Mouse (Mus musculus) CD4-positive helper T cell, adult 2 months (primary cell): ENCODE measurements around the gene Frmpd2.
"Not testable (repeated sequence)": the region's sequence is repeated elsewhere in the genome, so short reads cannot be mapped to it uniquely, and the experiment has no call there.

ENCODE experiments used
- DNase-seq: peaks from one replicate; pipeline ENCODE4 v3.0.0-alpha.2; 2012; ENCODE audit warnings: low read depth, missing footprints, low spot score

Frmpd2 gene

GRCm38 (mm10) chr14:33471331-33471730, at the start of gene Frmpd2:
Gene Frmpd2 (plus strand): TSS chr14:33471696.
- DNase-seq, result no peak

GRCm38 (mm10) chr14:33423003-33423402, 48.5 kb upstream of the Frmpd2 start:
- DNase-seq, result no peak

- no peak for DNase-seq
Measured at GRCm38 (mm10) chr14:33424124-33424523, 47.4 kb upstream of the Frmpd2 start.

- not testable (repeated sequence) for DNase-seq
Measured at GRCm38 (mm10) chr14:33432485-33432884, 39.0 kb upstream of the Frmpd2 start.

DNA sequence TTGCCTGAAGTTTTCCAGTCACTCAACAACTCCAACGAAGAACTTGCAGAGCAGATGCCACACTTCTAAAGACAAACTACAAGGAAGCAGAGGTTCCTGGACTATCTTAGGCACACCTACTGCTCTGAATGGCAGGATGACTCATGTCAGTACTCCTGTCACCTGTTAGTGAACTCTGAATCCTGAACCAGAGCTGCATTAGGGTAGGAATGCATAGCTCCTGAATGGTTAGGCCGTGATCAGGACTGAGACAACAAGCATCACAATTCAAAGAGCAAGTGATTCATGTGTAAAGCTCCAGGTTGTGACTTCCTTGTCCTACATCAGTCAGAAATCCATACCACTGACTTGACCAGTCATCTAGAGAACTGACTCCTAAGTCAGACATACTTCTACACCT, 27.7 kb upstream of the Frmpd2 start:
- peak; percentile 25 for DNase-seq

DNA sequence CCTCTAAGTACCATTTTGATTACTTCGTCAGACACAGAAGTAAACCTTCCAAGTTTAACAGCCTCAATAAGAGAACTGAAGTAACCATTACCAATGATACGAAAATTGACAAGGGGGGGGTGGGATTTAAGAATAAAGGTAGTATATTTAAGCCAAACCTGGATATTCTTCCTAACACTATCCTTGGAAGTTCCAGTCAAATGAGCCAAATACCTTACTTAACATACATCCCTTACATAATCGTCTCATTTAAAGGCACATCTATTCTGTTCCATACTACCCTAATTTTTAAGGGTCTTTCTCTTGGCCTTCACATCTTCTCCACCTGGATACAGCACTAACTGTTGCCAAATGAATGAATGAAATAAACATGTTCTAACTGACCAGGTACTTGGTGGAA, 25.5 kb upstream of the Frmpd2 start:
- DNase-seq, result no peak

DNA sequence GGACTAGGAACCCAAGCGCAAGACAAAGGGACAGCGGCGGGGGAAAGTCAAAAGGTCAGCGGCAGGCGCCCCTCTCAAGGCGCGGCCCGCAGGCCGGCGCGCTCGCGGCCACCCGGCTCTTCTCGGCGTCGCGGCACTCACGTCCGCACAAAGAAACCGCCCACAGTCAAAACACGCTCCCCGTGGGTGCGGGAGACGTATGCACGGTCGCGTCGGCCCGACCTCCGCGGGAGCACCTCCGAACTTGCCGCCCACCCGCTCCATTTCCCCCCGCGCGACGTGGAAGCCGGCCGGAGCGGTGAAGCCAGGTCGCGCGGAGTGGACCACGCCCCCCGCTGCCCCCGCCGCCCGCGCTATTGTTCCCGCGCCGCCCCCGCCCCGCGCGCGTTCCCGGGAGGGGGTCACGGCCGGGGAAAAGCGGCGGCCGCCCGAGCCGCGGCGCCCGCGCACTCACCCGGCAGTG, 24.9 kb upstream of the Frmpd2 start:
- no peak for DNase-seq

GRCm38 (mm10) chr14:33447027-33447569, 24.4 kb upstream of the Frmpd2 start, which contains the start of gene Mapk8:
Gene Mapk8 (minus strand): TSS chr14:33447158.
- peak; percentile 97 for DNase-seq

DNA sequence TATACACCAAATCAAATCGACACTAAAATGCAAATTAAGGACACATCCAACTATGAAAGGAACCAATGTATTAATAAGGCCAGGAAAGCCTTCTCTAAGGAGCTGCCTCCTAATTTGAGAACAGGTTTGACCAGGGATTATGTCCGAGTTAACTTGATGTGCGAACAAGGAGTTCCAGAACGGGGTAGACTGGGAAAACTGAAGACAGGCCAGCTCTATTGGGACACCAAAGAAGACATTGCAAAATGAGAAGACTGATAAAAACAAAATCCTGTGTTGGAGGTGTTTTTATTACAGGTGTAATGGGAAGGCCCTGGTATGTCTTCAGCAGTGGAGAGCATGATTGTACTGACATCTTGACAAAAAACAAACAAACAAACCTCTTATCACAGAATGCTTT, 23.2 kb upstream of the Frmpd2 start:
- no peak for DNase-seq

GRCm38 (mm10) chr14:33449296-33449840, 22.1 kb upstream of the Frmpd2 start:
- DNase-seq, result no peak

- no peak for DNase-seq
Measured at GRCm38 (mm10) chr14:33450331-33450730, 21.2 kb upstream of the Frmpd2 start.

- no peak for DNase-seq
Measured at GRCm38 (mm10) chr14:33463658-33464057, 7.8 kb upstream of the Frmpd2 start.

DNA sequence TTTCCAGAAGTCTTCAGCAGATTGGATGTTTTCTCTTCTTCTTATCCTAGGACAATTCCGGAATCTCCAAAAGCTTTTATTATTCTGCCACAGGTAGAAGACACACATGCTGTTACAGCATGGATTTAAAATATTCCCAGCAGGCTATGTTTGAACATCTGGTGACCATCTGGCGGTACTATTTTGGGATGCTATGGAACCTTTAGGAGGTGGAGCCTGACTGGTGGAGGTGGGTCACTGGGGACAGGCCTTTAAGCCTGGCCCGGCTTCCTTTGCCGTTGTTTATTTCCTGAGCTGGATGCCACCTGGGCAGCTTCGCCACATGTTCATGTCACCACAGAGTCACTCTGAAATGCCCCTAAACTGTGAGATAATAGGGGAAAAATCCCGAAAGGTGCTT, 3.7 kb upstream of the Frmpd2 start:
- no peak for DNase-seq

DNA sequence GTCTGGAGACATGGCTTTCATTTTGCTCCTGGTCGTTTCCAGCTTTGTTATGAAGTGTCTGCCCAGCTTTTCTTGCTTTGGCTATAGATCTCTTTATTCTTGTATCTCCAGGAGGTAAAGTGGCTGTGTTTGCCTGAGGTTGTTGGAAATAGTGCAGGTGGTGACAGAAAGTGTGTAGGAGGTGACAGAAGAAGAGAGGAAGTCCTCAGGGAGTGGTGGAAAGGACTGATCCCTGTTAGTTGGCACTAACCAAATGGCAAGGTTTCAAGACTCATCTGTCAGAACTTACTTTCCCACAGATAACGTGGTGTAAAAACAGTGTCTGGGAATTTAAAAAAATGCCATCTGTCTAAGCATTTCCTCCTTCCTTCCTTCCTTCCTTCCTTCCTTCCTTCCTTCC, 3.0 kb downstream of the Frmpd2 start:
- DNase-seq, result no peak

- no peak for DNase-seq
Measured at GRCm38 (mm10) chr14:33476094-33476760, 4.7 kb downstream of the Frmpd2 start.

- no peak for DNase-seq
Measured at GRCm38 (mm10) chr14:33481991-33482390, 10.5 kb downstream of the Frmpd2 start.

- no peak for DNase-seq
Measured at GRCm38 (mm10) chr14:33487805-33488550, 16.5 kb downstream of the Frmpd2 start.

DNA sequence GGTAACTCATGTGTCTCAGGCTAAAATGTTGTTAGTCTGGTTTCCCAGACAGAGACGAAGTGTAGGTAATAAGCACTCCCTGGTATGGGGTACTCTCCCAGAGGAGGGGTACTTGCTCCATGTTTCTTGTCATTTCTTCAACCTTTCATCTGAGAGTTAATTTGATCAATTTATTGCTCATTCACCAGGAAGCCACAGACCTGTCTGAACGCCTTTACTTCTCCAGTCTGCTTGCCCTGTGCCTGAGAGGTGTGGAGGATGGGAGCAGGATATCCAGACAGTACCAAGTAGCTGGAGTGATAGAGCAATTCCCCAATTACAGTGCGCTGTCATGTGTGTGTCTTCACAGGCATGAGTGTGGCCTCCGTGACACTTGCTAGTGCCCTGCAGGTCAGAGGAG, 23.7 kb downstream of the Frmpd2 start:
- DNase-seq, result no peak

GRCm38 (mm10) chr14:33497418-33497817, 25.9 kb downstream of the Frmpd2 start:
- DNase-seq, result no peak

- DNase-seq, result no peak
Measured at GRCm38 (mm10) chr14:33498849-33499248, 27.4 kb downstream of the Frmpd2 start.

GRCm38 (mm10) chr14:33500631-33501030, 29.1 kb downstream of the Frmpd2 start:
- DNase-seq, result no peak

DNA sequence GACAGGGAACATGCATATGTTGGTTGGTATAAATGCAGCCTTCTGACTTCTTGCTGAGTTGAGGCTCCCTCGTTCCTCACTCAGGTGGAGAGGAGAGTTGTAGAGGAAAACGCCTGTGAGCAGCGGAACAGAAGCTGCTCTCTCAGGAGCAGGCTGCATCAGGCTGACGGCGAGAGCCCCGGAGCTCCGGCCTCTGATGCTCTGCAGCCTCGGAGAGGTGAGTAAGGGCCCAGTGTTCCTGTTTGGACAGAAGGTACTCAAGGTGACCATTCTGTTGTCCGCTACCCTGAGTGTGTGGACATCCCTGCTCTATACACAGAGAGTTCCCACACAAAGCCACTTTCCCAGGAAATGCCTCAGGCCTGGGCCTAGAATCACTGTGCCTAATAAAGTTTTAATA, 31.8 kb downstream of the Frmpd2 start:
- DNase-seq, result no peak
